ENCODE assay signal across 8 mouse cellular contexts in the genomic region with DNA sequence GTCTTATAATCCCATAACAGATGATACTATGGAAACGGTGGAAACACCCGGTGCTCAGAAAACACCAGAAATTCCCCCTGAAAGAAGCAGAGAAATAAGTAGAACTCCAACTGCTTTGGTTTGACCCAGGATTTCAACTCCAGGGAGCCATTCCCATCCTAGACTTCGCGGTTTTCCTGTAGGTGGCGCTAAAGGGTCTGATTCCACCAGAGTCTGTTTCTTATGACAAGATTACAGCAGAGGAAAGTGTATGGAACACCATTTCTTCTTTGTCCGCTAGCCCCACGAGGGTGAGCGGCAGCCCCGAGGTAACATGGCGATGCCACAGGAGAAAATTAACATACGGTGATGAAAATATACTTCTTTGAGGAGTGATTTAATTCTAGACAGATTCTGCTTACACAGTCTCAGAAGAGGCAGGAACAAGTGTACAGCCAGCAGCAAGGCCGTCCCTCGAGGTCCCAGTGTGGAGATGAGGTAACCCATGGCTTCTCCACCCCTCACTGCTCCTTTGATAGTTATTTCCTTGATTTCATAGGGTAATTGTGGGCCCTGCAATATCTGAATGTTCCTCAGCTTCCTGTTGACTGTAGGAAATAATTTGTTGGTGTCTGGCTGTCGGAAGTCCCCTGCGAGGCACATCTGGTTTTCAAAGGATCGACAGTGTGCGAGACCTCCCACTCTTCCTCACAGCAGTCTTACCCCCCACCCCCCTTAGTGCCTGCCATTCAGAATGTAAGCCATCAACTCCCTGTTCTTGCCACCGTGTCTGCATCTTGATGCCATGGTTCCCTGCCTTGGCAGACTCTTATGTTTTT. TPM values are rescaled to one million over a fixed set of nuclear protein-coding genes. Genes with fewer than 3 reads are reported as not detected.
DNase-seq lines count a peak whose midpoint lies in the region; ATAC-seq lines count a peak whose summit lies in the region.

No protein-coding gene starts in this region.

- H3K27ac ChIP-seq in embryonic facial prominence, embryonic 11.5 days (replicated peaks; ENCODE audit: low read depth, low read length), result no peak overlapping the region
- H3K27ac ChIP-seq in heart, embryonic 10.5 days, result peak overlapping the region; percentile 49; the same call in 1 of the 2 replicates
- H3K27ac ChIP-seq in limb, embryonic 13.5 days, result no peak overlapping the region
- H3K27ac ChIP-seq in stomach, embryonic 16.5 days (ENCODE audit: low read length), result no peak overlapping the region

- DNase-seq in 3134 (ENCODE audit: extremely low read depth, insufficient read length, low spot score), result peak; percentile 53
- peak; percentile 88 for DNase-seq in adrenal gland, postnatal 14 days
- DNase-seq in embryonic facial prominence, embryonic 11.5 days (ENCODE audit: low spot score), result peak; percentile 88
- DNase-seq in heart, embryonic 10.5 days (ENCODE audit: low spot score), result peak; percentile 89
- peak; percentile 84 for DNase-seq in kidney, adult 9 months
- peak; percentile 32 to 52 for DNase-seq in natural killer cell, adult 2 months (ENCODE audit: low spot score in 2 of 2)

- no peaks in the 10 kb centered on the region for H3K4me1 ChIP-seq in embryonic facial prominence, embryonic 11.5 days (ENCODE audit: control insufficient read depth, insufficient read depth, low read length)
- peaks cover 16% of the 10 kb centered on the region; the same call in 1 of the 2 replicates for H3K4me1 ChIP-seq in heart, embryonic 10.5 days
- H3K4me1 ChIP-seq in limb, embryonic 13.5 days, result peaks cover 29% of the 10 kb centered on the region
- H3K4me1 ChIP-seq in stomach, embryonic 16.5 days (ENCODE audit: control insufficient read depth, insufficient read depth, low read length), result no peaks in the 10 kb centered on the region

- H3K9ac ChIP-seq in embryonic facial prominence, embryonic 11.5 days (replicated peaks; ENCODE audit: low read length), result no peak overlapping the region
- no peak overlapping the region for H3K9ac ChIP-seq in limb, embryonic 13.5 days
- no peak overlapping the region for H3K9ac ChIP-seq in stomach, embryonic 16.5 days (ENCODE audit: low read length)

- no peak overlapping the region for H3K4me2 ChIP-seq in embryonic facial prominence, embryonic 11.5 days (ENCODE audit: low read depth, low read length)
- peak overlapping the region; percentile 37; the same call in 1 of the 2 replicates for H3K4me2 ChIP-seq in limb, embryonic 13.5 days (replicated peaks)
- no peak overlapping the region for H3K4me2 ChIP-seq in stomach, embryonic 16.5 days (ENCODE audit: low read depth, low read length)

- no peaks in the 10 kb centered on the region for H3K36me3 ChIP-seq in embryonic facial prominence, embryonic 11.5 days (replicated peaks; ENCODE audit: control insufficient read depth, insufficient read depth, low read depth, low read length)
- no peaks in the 10 kb centered on the region for H3K36me3 ChIP-seq in heart, embryonic 10.5 days
- no peaks in the 10 kb centered on the region for H3K36me3 ChIP-seq in limb, embryonic 13.5 days
- no peaks in the 10 kb centered on the region for H3K36me3 ChIP-seq in stomach, embryonic 16.5 days (ENCODE audit: control insufficient read depth, insufficient read depth, low read length)

- H3K27me3 ChIP-seq in embryonic facial prominence, embryonic 11.5 days (ENCODE audit: control insufficient read depth, insufficient read depth, low read length), result no peaks in the 10 kb centered on the region
- no peaks in the 10 kb centered on the region for H3K27me3 ChIP-seq in heart, embryonic 10.5 days (ENCODE audit: insufficient read depth, poor library complexity, severe bottlenecking)
- 0 out of 2 replicates have a peak, but pooled peaks cover 3% of the 10 kb centered on the region for H3K27me3 ChIP-seq in limb, embryonic 13.5 days
- no peaks in the 10 kb centered on the region for H3K27me3 ChIP-seq in stomach, embryonic 16.5 days (ENCODE audit: control insufficient read depth, insufficient read depth, low read length)

- H3K9me3 ChIP-seq in embryonic facial prominence, embryonic 11.5 days (replicated peaks; ENCODE audit: control insufficient read depth, low read length), result no peaks in the 10 kb centered on the region
- no peaks in the 10 kb centered on the region for H3K9me3 ChIP-seq in heart, embryonic 10.5 days
- no peaks in the 10 kb centered on the region for H3K9me3 ChIP-seq in limb, embryonic 13.5 days
- no peaks in the 10 kb centered on the region for H3K9me3 ChIP-seq in stomach, embryonic 16.5 days (replicated peaks; ENCODE audit: control insufficient read depth, low read length)

- WGBS in embryonic facial prominence, embryonic 11.5 days, result 27% methylated on average over 18 of the region's 18 CpGs
- 25% methylated on average over 18 of the region's 18 CpGs for WGBS in heart, embryonic 10.5 days
- WGBS in limb, embryonic 13.5 days, result 18% methylated on average over 18 of the region's 18 CpGs
- WGBS in stomach, embryonic 16.5 days, result 31% methylated on average over 18 of the region's 18 CpGs

- no peak overlapping the region for H3K4me3 ChIP-seq in embryonic facial prominence, embryonic 11.5 days (ENCODE audit: low read depth, low read length)
- H3K4me3 ChIP-seq in heart, embryonic 10.5 days, result no peak overlapping the region
- no peak overlapping the region for H3K4me3 ChIP-seq in limb, embryonic 13.5 days
- H3K4me3 ChIP-seq in stomach, embryonic 16.5 days (replicated peaks; ENCODE audit: low read length), result no peak overlapping the region

- ATAC-seq in embryonic facial prominence, embryonic 11.5 days (replicated peaks; ENCODE audit: insufficient number of reproducible peaks, low FRiP score, low TSS enrichment, low read depth), result no peak
- ATAC-seq in limb, embryonic 13.5 days (ENCODE audit: low FRiP score, low read depth), result peak; percentile 58; the same call in 1 of the 2 replicates
- peak; percentile 44; the same call in 1 of the 2 replicates for ATAC-seq in stomach, embryonic 16.5 days (ENCODE audit: insufficient read depth, low FRiP score)

RNA-seq across cellular contexts. Expression of gene Setd7, which starts 23.1 kb away (rescaled TPM):
- total RNA-seq in adrenal gland, postnatal 14 days (2021), result 33.5 and 47.5 TPM in 2 replicates
- polyA plus RNA-seq in embryonic facial prominence, embryonic 11.5 days (2014; fragmentation: Nextera tagmentation; extraction: Ambion mirVana), result 4.9 and 5.0 TPM in 2 replicates
- 3.6 and 3.9 TPM in 2 replicates for polyA plus RNA-seq in heart, embryonic 10.5 days (2016; fragmentation: Nextera tagmentation; extraction: Ambion mirVana)
- 4.9 and 5.1 TPM in 2 replicates for polyA plus RNA-seq in limb, embryonic 13.5 days (2015; fragmentation: Nextera tagmentation; extraction: Ambion mirVana)
- 2.8 and 4.8 TPM in 2 replicates for polyA plus RNA-seq in stomach, embryonic 16.5 days (2015; fragmentation: Nextera tagmentation; extraction: Ambion mirVana)
